In genomic region chr14:103969305-103969704, GRCm38 (mm10) we compare ENCODE assay signal across 29 mouse cellular contexts.
A peak's percentile ranks its signal among the peaks of the same experiment; 100 is the strongest.
DNase-seq lines count a peak whose midpoint lies in the region; ATAC-seq lines count a peak whose summit lies in the region.
"Had no signal": no experiment of that assay in that cellular context is flagged by ENCODE, and none has a peak within 500 bp of the region (broad histone marks: within the 10 kb centered on the region; RNA-seq: fewer than 3 reads in every experiment).

No protein-coding gene starts in this region.

- H3K9me3 ChIP-seq in kidney, embryonic 16.5 days (ENCODE audit: low read length), result no peaks in the 10 kb centered on the region
- H3K9me3 ChIP-seq: embryonic facial prominence, embryonic 13.5 days; forebrain, embryonic 10.5 days; forebrain, embryonic 15.5 days; limb, embryonic 10.5 days; limb, embryonic 15.5 days; liver, embryonic 15.5 days; midbrain, embryonic 12.5 days; neural tube, embryonic 12.5 days had no signal

- H3K4me1 ChIP-seq in kidney, embryonic 16.5 days (ENCODE audit: insufficient read depth, low read length), result peaks cover 4% of the 10 kb centered on the region; the same call in 1 of the 2 replicates
- H3K4me1 ChIP-seq: embryonic facial prominence, embryonic 13.5 days; forebrain, embryonic 15.5 days; heart, embryonic 12.5 days; limb, embryonic 15.5 days; liver, embryonic 15.5 days; midbrain, embryonic 12.5 days had no signal

- no peaks in the 10 kb centered on the region for H3K27me3 ChIP-seq in kidney, embryonic 16.5 days (ENCODE audit: insufficient read depth, low read length)
- H3K27me3 ChIP-seq: embryonic facial prominence, embryonic 13.5 days; forebrain, embryonic 15.5 days; heart, embryonic 12.5 days; limb, embryonic 15.5 days; liver, embryonic 15.5 days; midbrain, embryonic 12.5 days; neural tube, embryonic 12.5 days had no signal

- H3K4me2 ChIP-seq in kidney, embryonic 16.5 days (replicated peaks; ENCODE audit: low read depth, low read length), result no peak overlapping the region
- H3K4me2 ChIP-seq: embryonic facial prominence, embryonic 13.5 days; forebrain, embryonic 15.5 days; heart, embryonic 12.5 days; hindbrain, embryonic 14.5 days; limb, embryonic 15.5 days; liver, embryonic 15.5 days; lung, embryonic 14.5 days; midbrain, embryonic 12.5 days; neural tube, embryonic 12.5 days had no signal

- peak; percentile 90; the same call in 1 of the 2 replicates for ATAC-seq in kidney, embryonic 16.5 days (ENCODE audit: low FRiP score, low TSS enrichment)
- ATAC-seq: forebrain, embryonic 15.5 days had no signal

- WGBS in kidney, embryonic 16.5 days, result 61% methylated on average over 2 of the region's 2 CpGs

- no peak overlapping the region for H3K9ac ChIP-seq in kidney, embryonic 16.5 days (replicated peaks; ENCODE audit: low read length)
- H3K9ac ChIP-seq: embryonic facial prominence, embryonic 13.5 days; forebrain, embryonic 15.5 days; heart, embryonic 12.5 days; hindbrain, embryonic 14.5 days; limb, embryonic 15.5 days; liver, embryonic 15.5 days; lung, embryonic 14.5 days; midbrain, embryonic 12.5 days; neural tube, embryonic 12.5 days had no signal

- no peak overlapping the region for H3K4me3 ChIP-seq in kidney, embryonic 16.5 days (ENCODE audit: low read length)
- H3K4me3 ChIP-seq: embryonic facial prominence, embryonic 13.5 days; forebrain, embryonic 10.5 days; forebrain, embryonic 15.5 days; heart, embryonic 12.5 days; limb, embryonic 10.5 days; limb, embryonic 15.5 days; liver, embryonic 15.5 days; midbrain, embryonic 12.5 days; myocyte; neural tube, embryonic 12.5 days had no signal

- H3K27ac ChIP-seq in kidney, embryonic 16.5 days (ENCODE audit: low read length), result no peak overlapping the region
- H3K27ac ChIP-seq: embryonic facial prominence, embryonic 13.5 days; forebrain, embryonic 10.5 days; forebrain, embryonic 15.5 days; hindbrain, embryonic 14.5 days; limb, embryonic 10.5 days; limb, embryonic 15.5 days; liver, embryonic 15.5 days; midbrain, embryonic 12.5 days; neural tube, embryonic 12.5 days had no signal

- no peaks in the 10 kb centered on the region for H3K36me3 ChIP-seq in kidney, embryonic 16.5 days (ENCODE audit: insufficient read depth, low read length)
- H3K36me3 ChIP-seq: embryonic facial prominence, embryonic 13.5 days; forebrain, embryonic 10.5 days; forebrain, embryonic 15.5 days; G1E; heart, embryonic 12.5 days; limb, embryonic 10.5 days; limb, embryonic 15.5 days; liver, embryonic 15.5 days; midbrain, embryonic 12.5 days; neural tube, embryonic 12.5 days had no signal

- DNase-seq in heart, adult 11 months, result peak; percentile 27
- DNase-seq in heart, adult 8-10 months (ENCODE audit: low spot score), result no peak
- peak; percentile 54 for DNase-seq in kidney, adult 18-20 months
- DNase-seq in kidney, postnatal 36 days, result peak; percentile 72 to 81
- no peak for DNase-seq in gastrocnemius, postnatal 10 days
- no peak for DNase-seq in frontal cortex, adult 2 months (ENCODE audit: extremely low spot score in 1 of 2, low spot score in 1 of 2)
- DNase-seq in adrenal gland, postnatal 25 days, result no peak
- DNase-seq: adrenal gland, postnatal 10 days; cerebellum, adult 11 months; heart, postnatal 4 days; layer of hippocampus, adult 9-11 months; lung, embryonic 14.5 days; right cerebral cortex, adult 18-20 months; right cerebral cortex, postnatal 4 days; thymus, adult 2 months; thymus, postnatal 36 days had no signal

Comparison
In these comparisons a context has a peak if more than half of its experiments do, and no peak if none do; other contexts are left out.
1. DNase-seq: peak in heart, adult 11 months (single experiment), kidney, adult 18-20 months (single experiment) and kidney, postnatal 36 days (2 of 2); none in heart, adult 8-10 months (single experiment), gastrocnemius, postnatal 10 days (single experiment), frontal cortex, adult 2 months (0 of 2) and adrenal gland, postnatal 25 days (single experiment).